Mouse (Mus musculus) Muller cell, postnatal 12 days (primary cell): ENCODE measurements at regions not wholly inside any gene's neighbourhood (a gene's known extent, or its start where the extent isn't known, plus 50 kb on each side); places are given as distances from the start of the nearest gene placed in this dataset.

Experiments
- DNase-seq: peaks from one replicate; pipeline ENCODE4 v3.0.0-alpha.2; 2015; ENCODE audit errors: inconsistent ontology term

DNA sequence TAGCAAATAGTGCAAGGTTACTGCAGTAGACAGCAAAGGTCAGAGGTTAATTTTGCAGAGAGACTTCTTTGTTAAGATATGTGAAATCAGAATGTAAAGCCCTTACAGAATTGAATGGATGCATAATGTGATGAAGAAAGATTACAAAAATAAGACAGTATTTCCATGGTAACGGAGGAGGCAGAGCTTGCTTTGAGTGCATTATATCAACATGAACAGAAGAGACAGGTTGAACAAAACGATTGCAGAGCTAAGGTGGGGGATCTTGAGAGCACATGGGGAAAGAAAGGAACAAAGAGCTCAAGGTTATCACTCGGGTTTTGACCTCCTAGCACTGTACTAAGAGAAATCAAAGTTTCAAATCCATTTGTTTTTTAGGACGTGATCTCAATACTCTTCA is 106.2 kb upstream of the Rap2b start:
- no peak for DNase-seq

DNA sequence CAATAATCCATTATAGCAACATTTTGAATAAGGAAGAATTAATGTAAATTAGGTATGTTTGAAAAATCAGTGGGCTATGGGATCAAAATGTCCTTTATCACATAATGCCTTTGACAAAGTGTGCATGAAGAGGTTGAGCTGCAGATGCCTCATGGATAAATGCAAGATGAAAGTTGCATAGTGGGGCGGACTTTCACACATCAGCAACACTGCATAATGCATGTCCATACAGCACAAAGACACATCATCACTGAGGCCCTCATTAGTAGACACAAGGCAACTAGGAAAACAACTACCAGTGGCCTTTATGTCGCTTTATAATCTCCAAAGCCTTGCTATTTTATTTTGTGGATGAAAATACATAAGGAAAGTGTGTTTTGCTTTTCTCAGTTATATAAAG is 105.8 kb upstream of the Rap2b start:
- DNase-seq = no peak

GRCm38 (mm10) chr3:61268453-61269335 is 92.7 kb upstream of the Rap2b start:
- DNase-seq = peak; percentile 70

DNA sequence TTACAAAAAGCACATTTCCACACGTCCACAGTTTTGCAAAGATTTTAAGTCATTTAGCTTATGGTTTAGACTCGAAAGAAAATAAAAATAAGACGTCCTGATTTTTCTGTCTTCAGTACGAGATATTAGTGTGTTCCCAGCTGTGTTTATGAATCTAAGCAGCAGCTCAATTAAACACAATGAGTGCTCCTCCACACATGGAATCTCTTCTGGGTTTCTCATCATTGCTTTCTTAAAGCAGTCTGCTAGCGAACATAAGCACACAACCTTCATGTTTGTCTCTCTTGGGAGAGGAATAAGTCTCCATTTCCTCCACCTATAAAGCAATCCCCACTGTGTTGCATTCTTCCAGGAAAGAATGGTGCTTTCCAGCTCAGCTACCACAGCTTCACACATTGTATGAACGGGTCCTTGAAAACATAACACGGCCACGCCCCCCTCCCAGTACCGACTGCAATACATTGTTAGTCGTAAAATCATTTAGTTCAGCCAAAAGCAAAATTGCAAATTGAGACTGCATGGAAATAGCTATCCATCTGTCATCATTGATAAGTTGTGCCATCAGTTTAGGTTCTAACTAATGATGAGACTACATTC is 75.4 kb upstream of the Rap2b start:
- no peak for DNase-seq

DNA sequence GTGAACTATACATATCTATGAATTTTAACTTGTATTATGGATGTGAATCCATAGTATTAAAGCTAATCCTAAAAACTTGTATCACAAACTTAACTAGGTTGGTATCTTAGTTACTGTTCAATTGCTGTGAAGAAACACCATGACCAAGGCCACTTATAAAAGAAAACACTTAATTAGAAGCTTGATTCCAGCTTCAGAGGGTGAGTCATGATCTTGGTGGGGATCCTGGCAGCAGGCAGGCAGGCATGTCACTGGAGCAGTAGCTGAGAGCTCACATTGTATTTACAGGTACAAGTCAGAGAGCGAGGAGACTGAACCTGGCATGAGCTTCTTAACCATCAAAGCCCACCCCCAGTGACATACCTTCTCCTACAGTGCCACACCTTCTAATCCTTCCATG is 73.2 kb upstream of the Rap2b start:
- DNase-seq = peak; percentile 70

- no peak for DNase-seq
These were observed 66.6 kb upstream of the Rap2b start for GRCm38 (mm10) chr3:61294855-61295254.

DNA sequence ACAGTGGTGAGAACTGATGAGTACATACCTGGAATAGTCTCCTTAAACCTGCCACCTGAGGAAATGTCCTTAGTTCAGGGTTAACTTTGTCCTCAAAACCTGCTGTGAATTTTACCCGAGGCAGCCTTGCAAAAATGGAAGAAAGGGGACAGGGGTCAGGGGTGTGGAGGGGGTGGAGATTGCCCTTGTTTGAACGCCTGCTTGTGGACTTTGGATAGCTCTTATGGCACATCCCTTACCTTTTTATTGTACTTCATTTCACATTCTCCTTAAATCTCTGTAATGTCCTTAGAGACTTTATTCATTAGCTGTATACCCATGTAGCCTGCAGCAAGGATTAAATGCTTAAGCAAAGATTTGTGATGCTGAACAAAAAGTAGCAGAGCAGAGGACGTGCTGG is 64.1 kb upstream of the Rap2b start:
- DNase-seq = no peak

DNA sequence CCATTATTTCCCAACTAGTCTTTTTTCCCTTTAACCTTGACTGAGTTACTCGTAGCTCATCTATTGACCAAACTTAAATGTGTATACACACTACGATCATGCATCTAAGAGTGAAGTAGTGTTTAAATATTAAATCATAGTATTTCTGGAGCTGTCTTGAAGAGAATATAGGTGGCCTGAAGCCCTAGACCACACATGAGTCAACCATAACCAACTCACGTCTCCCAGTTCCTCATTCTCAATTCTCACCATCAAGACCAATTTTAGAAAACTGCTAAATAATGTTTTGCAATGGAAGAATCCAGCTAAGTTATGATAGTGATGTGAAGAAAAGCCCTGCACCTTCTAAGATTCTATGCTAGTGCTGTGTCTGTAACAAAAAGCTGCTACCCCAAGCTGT is 59.2 kb upstream of the Rap2b start:
- DNase-seq = no peak

DNA sequence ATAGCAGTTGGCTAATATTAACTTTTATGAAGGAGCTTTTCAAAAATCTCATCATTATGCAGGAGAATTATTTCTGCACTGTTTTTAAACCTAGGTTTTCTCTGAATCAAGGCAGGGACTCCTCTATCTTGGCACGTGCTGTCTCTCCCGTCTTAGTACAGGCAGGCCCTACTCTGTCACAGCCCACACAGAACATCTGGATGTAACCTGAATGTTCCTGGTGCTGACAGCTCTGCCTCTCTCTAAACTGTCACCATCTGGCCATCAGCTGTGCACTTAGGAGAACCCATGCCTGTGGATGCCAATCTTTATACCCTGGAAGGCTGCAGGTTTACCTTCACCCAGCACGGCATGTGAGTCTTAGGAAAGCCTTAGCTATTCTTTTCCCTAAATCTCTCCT is 58.0 kb upstream of the Rap2b start:
- no peak for DNase-seq

DNA sequence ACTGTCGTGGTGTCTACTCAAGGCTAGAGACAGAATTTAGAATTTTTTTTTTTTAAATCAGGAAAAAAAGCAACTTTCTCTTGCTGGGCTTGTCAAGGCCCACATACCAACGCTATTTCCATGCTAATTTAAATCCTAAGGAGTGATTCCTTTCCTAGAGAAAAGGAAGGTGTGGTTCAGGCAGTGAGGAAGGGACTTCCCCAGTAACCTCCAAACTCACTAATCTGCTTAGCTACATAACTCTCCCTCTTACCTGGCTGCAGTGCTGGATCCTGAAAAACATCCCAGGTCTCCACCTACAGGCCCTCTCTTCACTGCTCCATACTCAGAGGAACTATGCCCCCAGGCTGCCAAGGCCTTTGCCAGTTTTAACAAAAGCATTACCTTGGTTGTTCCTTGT is 55.1 kb upstream of the Rap2b start:
- DNase-seq = no peak

DNA sequence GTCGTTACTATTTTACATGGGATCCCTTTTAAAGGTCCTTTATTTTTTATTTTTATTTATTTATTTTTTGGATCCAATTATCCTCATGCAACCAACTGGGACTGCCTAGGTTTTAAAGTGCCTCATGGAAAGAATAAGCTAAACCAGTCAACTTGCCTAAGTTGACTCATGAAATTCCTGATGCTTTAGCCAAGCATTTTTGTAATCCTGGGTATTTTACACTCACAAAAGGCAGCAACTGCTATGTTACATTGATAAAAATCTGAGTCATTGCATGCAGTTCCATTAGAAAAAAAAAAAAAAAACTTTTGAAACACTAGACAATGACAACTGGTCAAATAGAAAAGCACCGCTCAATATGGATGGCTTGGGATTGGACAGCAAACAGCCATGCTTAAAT is 52.7 kb upstream of the Rap2b start:
- DNase-seq = peak; percentile 82

DNA sequence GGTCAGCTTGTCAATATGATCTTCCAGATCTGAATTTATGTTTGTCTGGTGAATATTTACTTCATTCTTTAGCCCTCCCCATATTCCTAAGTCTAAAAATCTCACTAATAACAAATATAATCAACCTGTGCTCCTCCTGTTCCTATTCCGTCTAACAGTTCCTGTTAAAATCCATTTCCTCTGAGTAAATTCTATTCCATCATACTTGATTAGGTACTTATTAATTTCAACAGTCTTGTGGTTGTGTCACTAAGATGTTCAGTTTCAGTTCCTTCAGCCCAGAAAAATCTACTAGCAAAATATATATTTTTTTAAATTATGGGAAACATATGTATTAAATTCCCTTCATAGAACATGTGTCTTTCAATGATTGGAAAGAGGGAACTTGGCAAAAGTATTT is 52.2 kb upstream of the Rap2b start:
- DNase-seq = no peak
